Mouse (Mus musculus) heart, adult 2 months (tissue): ENCODE data around the gene Anks6.

Experiments used
- CTCF ChIP-seq: fragments of 200-600 bp; IDR thresholded peaks from 2 replicates; pipeline ENCODE4 v1.8.1; 2022; ENCODE audit warnings: antibody characterized with exemption, mild to moderate bottlenecking, moderate library complexity
- EP300 ChIP-seq: fragments of 200-500 bp; IDR thresholded peaks from 2 replicates; pipeline ENCODE4 v1.6.1; 2011; ENCODE audit warnings: low read depth, low read length, control low read depth; ENCODE audit not compliant: insufficient read depth
- POLR2A ChIP-seq: fragments of 200-500 bp; IDR thresholded peaks from 2 replicates; pipeline ENCODE4 v1.6.1; 2011; ENCODE audit warnings: mild to moderate bottlenecking, low read depth, low read length, control low read depth; ENCODE audit not compliant: insufficient read depth

DNA sequence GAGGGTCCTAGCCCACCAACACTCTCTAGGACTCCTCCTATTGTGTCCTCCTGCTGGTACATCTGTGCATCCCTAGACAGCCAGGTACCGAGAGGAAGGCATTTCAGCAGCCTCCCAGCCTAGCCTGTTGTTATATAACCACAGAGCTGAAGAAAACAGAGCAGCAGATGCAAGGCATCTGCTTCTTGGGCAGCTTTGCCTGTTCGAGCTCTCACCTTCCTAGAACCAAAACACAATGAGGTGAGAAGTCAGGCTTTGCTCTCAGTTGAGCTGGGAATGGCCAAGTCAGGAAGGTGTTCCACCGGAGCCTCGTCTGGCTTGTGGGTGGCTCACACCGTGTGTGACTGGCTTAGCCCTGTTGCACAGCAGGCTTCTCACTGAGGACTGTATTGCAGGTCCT lies 74.3 kb downstream of the Anks6 start:
- TF ChIP-seq CTCF, result no peak
- no peak for TF ChIP-seq POLR2A
- no peak for TF ChIP-seq EP300
